Mouse (Mus musculus): Measurements from ENCODE around the gene Zdhhc13. TPM values are rescaled to one million over a fixed set of nuclear protein-coding genes. Genes with fewer than 3 reads are reported as not detected.

Gene Zdhhc13
- polyA plus RNA-seq (2015; fragmentation: Nextera tagmentation; extraction: Ambion mirVana), result 29.8 and 30.3 TPM in 2 replicates

- peak within 1 kb of the TSS; percentile 93 for H3K4me3 ChIP-seq
- no peaks in the 10 kb centered on the region for H3K9me3 ChIP-seq
- no peaks in the 10 kb centered on the region for H3K36me3 ChIP-seq
- H3K4me2 ChIP-seq, result peak within 1 kb of the TSS; percentile 71
- H3K27ac ChIP-seq, result peak within 1 kb of the TSS; percentile 83
- no peaks in the 10 kb centered on the region for H3K27me3 ChIP-seq
- under 1% methylated on average over 53 of the region's 57 CpGs for WGBS
- peak; percentile 99 for ATAC-seq (ENCODE audit: borderline replicate concordance, extremely low read depth, low FRiP score, low TSS enrichment)
- H3K9ac ChIP-seq, result peak within 1 kb of the TSS; percentile 77
- H3K4me1 ChIP-seq, result peaks cover 15% of the 10 kb centered on the region
Observed at GRCm38 (mm10) chr7:48788851-48789572, at the start of gene Zdhhc13. Zdhhc13 (plus strand) TSS chr7:48789003.

DNA sequence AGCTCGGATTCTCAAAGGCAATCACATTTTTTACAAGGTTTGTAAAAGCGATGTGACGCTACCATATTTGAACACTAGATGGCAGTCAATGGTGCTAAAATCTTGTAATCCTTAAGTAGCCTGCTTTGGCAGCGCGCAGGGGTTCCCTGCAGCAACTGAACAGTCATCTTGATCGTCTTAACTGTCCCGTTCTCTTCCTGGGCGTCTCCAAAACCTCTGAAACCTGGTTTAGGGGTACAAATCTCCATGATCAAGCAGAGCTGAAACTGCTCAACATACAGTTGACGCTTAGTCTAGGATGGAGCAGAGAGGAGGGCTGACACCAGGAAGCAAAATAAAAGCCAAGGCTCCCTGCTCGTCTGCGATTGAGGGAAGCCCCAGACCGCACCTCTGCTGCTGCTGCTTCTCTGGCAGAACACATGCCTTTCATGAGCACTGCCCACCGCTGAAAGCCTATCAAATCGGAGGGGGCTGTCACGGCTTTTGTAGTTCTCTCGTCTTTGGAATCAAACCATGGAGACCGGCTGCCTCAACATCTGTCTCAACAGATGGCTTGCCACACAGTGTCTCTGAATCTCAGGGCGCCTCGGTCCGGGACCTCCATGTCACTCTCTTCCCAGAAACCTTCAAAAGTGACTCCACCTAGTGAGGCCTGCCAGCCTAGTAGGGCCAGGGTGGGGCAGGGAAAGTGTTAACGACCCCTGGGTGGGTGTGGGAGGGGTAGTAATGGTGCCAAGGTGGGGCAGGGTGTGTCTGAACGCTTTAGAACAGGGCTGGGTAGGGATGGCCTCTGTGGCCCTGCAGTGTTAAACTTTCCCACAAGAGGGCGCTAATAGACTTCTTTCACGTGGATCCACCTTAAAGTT is 39.3 kb upstream of the Zdhhc13 start:
- Histone ChIP-seq H3K4me1 (0 out of 2 replicates have a peak, but pooled peaks cover 4% of the 10 kb centered on the region), H3K27me3 (no peaks in the 10 kb centered on the region), H3K4me2 (peak overlapping the region; percentile 89), H3K4me3 (peak overlapping the region; percentile 40), H3K27ac (no peak overlapping the region), H3K9me3 (no peaks in the 10 kb centered on the region), H3K36me3 (no peaks in the 10 kb centered on the region), H3K9ac (peak overlapping the region; percentile 36)
- WGBS, result 1% methylated on average over 24 of the region's 24 CpGs
- peak; percentile 83; the same call in 1 of the 2 replicates for ATAC-seq (ENCODE audit: borderline replicate concordance, extremely low read depth, low FRiP score, low TSS enrichment)

DNA sequence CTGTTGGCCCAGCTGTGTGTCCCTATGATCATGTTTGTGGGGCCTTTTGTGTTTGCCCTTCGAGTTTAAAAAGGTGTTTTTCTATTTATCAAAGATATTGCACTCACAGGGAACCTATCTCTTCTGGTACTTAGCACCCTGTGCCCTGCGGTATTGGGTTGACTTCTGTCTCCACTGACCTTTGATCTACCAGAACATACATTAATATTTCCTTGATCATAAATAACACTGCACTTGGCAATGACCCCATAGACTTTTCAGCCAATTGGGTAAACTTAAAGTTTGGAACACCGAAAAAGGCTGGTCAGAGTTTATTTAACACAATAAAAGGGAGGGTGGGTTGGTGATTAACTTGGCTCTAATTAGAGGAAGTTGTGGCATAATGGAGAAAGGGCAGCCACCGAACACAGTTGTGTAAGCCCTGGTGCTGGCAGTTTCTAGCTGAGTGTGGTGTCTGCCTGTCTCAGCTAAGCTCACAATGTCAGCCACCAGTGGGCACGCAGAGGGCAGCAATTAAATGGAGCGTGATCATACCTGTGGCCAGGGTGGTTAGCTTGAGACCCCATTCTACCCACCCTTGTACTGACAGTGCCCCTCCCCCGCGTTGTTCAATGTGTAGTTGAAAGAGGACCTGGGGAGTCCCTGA is 38.5 kb upstream of the Zdhhc13 start:
- Histone ChIP-seq H3K4me2 (peak overlapping the region; percentile 89), H3K4me1 (0 out of 2 replicates have a peak, but pooled peaks cover 4% of the 10 kb centered on the region), H3K9me3 (no peaks in the 10 kb centered on the region), H3K36me3 (no peaks in the 10 kb centered on the region), H3K4me3 (peak overlapping the region; percentile 40; the same call in 1 of the 2 replicates), H3K9ac (no peak overlapping the region), H3K27me3 (no peaks in the 10 kb centered on the region), H3K27ac (no peak overlapping the region)
- 0 out of 2 replicates have a peak, but pooled peaks have one; percentile 20 for ATAC-seq (ENCODE audit: borderline replicate concordance, extremely low read depth, low FRiP score, low TSS enrichment)
- WGBS, result 60% methylated on average over 8 of the region's 8 CpGs

DNA sequence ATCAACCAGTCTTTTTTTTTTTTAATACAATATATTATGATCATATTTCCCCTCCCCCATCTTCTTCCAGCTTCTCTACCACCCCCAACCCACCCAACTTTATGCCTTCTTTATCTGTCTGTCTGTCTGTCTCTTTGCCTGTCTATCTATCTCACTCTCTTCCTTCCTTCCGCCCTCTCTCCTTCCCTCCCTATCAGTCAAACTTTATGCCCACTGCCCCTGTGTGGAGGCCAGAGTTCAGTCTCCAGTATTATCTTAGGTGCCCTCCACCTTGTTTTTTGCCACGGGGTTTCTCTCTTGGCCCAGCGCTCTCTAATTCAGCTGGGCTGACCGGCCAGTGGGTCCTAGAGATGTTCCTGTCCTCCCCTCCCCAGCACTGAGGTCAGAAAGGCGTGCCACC is 37.6 kb upstream of the Zdhhc13 start:
- Histone ChIP-seq H3K4me2 (no peak overlapping the region), H3K27ac (no peak overlapping the region), H3K9ac (no peak overlapping the region), H3K27me3 (no peaks in the 10 kb centered on the region), H3K36me3 (no peaks in the 10 kb centered on the region), H3K4me1 (0 out of 2 replicates have a peak, but pooled peaks cover 4% of the 10 kb centered on the region), H3K9me3 (no peaks in the 10 kb centered on the region), H3K4me3 (no peak overlapping the region)
- ATAC-seq (ENCODE audit: borderline replicate concordance, extremely low read depth, low FRiP score, low TSS enrichment), result no peak
- 71% methylated on average over 5 of the region's 5 CpGs for WGBS

GRCm38 (mm10) chr7:48754415-48754974 is 34.3 kb upstream of the Zdhhc13 start:
- no peaks in the 10 kb centered on the region for H3K36me3 ChIP-seq
- 0 out of 2 replicates have a peak, but pooled peaks cover 3% of the 10 kb centered on the region for H3K4me1 ChIP-seq
- no peak overlapping the region for H3K9ac ChIP-seq
- ATAC-seq (ENCODE audit: borderline replicate concordance, extremely low read depth, low FRiP score, low TSS enrichment), result no peak
- H3K27ac ChIP-seq, result no peak overlapping the region
- WGBS, result 70% methylated on average over 3 of the region's 3 CpGs
- H3K27me3 ChIP-seq, result no peaks in the 10 kb centered on the region
- H3K4me2 ChIP-seq, result no peak overlapping the region
- H3K9me3 ChIP-seq, result no peaks in the 10 kb centered on the region
- H3K4me3 ChIP-seq, result no peak overlapping the region

DNA sequence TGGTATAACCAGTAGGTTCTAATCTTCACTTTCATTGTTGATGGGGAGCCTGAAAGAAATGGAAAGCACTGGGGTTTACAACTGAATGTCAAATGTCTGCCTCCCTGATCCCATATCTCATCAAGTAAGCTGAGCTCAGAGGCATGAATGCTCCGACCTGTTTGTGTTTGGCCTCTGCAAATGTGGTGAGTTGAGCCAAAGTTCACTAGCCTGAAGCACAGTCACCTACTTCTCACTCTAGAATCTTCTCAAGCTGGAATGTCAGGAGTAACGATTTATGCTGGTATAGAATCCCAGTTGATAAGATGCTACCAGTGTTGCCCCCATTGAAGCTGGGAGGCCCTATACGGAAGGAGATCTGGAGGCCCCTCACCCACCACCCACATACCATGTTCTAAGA is 33.0 kb upstream of the Zdhhc13 start:
- H3K4me2 ChIP-seq, result no peak overlapping the region
- H3K9me3 ChIP-seq, result no peaks in the 10 kb centered on the region
- no peak overlapping the region for H3K9ac ChIP-seq
- H3K27me3 ChIP-seq, result no peaks in the 10 kb centered on the region
- H3K4me3 ChIP-seq, result no peak overlapping the region
- no peaks in the 10 kb centered on the region for H3K36me3 ChIP-seq
- 79% methylated on average over 3 of the region's 3 CpGs for WGBS
- H3K4me1 ChIP-seq, result no peaks in the 10 kb centered on the region
- ATAC-seq (ENCODE audit: borderline replicate concordance, extremely low read depth, low FRiP score, low TSS enrichment), result no peak
- H3K27ac ChIP-seq, result no peak overlapping the region

GRCm38 (mm10) chr7:48756306-48756931 is 32.4 kb upstream of the Zdhhc13 start:
- 90% methylated on average over 4 of the region's 4 CpGs for WGBS
- Histone ChIP-seq H3K9ac (no peak overlapping the region), H3K4me3 (no peak overlapping the region)

GRCm38 (mm10) chr7:48758083-48758482 is 30.7 kb upstream of the Zdhhc13 start:
- 55% methylated on average over 1 of the region's 1 CpGs for WGBS
- Histone ChIP-seq H3K9ac (no peak overlapping the region), H3K36me3 (no peaks in the 10 kb centered on the region), H3K4me3 (no peak overlapping the region), H3K4me2 (no peak overlapping the region), H3K27me3 (no peaks in the 10 kb centered on the region), H3K27ac (no peak overlapping the region), H3K9me3 (no peaks in the 10 kb centered on the region), H3K4me1 (no peaks in the 10 kb centered on the region)
- ATAC-seq (ENCODE audit: borderline replicate concordance, extremely low read depth, low FRiP score, low TSS enrichment), result no peak

More at GRCm38 (mm10) chr7:48756306-48756931, 32.4 kb upstream of the Zdhhc13 start:
- H3K27me3 ChIP-seq, result no peaks in the 10 kb centered on the region
- no peak overlapping the region for H3K27ac ChIP-seq
- no peak overlapping the region for H3K4me2 ChIP-seq
- no peaks in the 10 kb centered on the region for H3K4me1 ChIP-seq
- no peaks in the 10 kb centered on the region for H3K9me3 ChIP-seq
- ATAC-seq (ENCODE audit: borderline replicate concordance, extremely low read depth, low FRiP score, low TSS enrichment), result no peak
- H3K36me3 ChIP-seq, result no peaks in the 10 kb centered on the region

DNA sequence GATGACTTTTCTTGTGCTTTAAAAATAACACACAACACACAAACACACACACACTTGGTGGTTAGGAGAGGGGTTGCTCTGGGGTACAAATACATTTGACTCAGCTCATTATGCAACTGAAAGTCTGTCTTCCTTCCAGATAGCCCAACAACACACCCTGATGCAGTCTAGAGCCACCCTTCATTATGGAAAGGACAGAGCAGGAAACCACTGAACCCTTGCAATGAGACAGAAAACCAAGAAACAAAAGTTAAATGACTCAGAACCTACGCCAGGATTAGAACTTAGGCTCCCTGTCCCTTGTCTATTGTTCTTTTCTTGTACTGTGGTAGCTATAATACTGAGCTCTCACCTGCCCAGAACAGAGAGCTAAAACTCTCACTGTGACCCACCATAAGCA is 28.0 kb upstream of the Zdhhc13 start:
- no peak overlapping the region for H3K4me2 ChIP-seq
- H3K27ac ChIP-seq, result no peak overlapping the region
- 80% methylated on average over 1 of the region's 1 CpGs for WGBS
- no peaks in the 10 kb centered on the region for H3K27me3 ChIP-seq
- no peaks in the 10 kb centered on the region for H3K36me3 ChIP-seq
- H3K4me3 ChIP-seq, result no peak overlapping the region
- no peaks in the 10 kb centered on the region for H3K9me3 ChIP-seq
- no peak for ATAC-seq (ENCODE audit: borderline replicate concordance, extremely low read depth, low FRiP score, low TSS enrichment)
- no peak overlapping the region for H3K9ac ChIP-seq
- no peaks in the 10 kb centered on the region for H3K4me1 ChIP-seq

DNA sequence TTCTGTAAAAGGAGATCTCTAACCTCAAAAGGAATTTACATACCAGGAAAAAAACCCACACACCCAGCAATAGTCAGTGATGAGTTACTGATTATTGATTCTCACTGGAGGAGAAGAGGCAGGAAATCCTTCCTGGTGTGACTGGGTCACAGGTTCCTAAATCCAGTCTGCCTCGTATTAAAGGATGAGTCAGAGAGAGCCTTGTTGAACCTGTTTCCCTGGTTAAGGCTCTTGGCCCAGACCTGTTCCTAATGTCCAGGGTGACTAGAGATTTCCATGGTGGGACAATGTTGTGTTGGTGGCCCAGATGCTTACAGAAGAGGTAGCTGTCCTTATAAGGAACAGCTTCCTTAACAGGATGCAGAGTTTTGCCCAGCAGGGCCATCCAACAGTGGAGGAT is 26.5 kb upstream of the Zdhhc13 start:
- no peak overlapping the region for H3K4me2 ChIP-seq
- no peak for ATAC-seq (ENCODE audit: borderline replicate concordance, extremely low read depth, low FRiP score, low TSS enrichment)
- 45% methylated on average over 1 of the region's 1 CpGs for WGBS
- H3K4me1 ChIP-seq, result no peaks in the 10 kb centered on the region
- no peaks in the 10 kb centered on the region for H3K36me3 ChIP-seq
- no peak overlapping the region for H3K4me3 ChIP-seq
- no peak overlapping the region for H3K9ac ChIP-seq
- no peaks in the 10 kb centered on the region for H3K9me3 ChIP-seq
- no peaks in the 10 kb centered on the region for H3K27me3 ChIP-seq
- no peak overlapping the region for H3K27ac ChIP-seq

GRCm38 (mm10) chr7:48762721-48763120 is 26.1 kb upstream of the Zdhhc13 start:
- no peak overlapping the region for H3K9ac ChIP-seq
- H3K36me3 ChIP-seq, result no peaks in the 10 kb centered on the region
- H3K9me3 ChIP-seq, result no peaks in the 10 kb centered on the region
- no peaks in the 10 kb centered on the region for H3K4me1 ChIP-seq
- 77% methylated on average over 3 of the region's 3 CpGs for WGBS
- H3K27me3 ChIP-seq, result no peaks in the 10 kb centered on the region
- H3K4me2 ChIP-seq, result no peak overlapping the region
- no peak overlapping the region for H3K4me3 ChIP-seq
- no peak overlapping the region for H3K27ac ChIP-seq
- ATAC-seq (ENCODE audit: borderline replicate concordance, extremely low read depth, low FRiP score, low TSS enrichment), result no peak

Measured in lung, embryonic 15.5 days (tissue).